Mouse (Mus musculus) testis, adult 2 months (tissue): Measurements from ENCODE around the gene Gm20388. TPM values are rescaled to one million over a fixed set of nuclear protein-coding genes. Genes with fewer than 3 reads are reported as not detected.
A peak's percentile ranks its signal among the peaks of the same experiment; 100 is the strongest.

Experiments used
- H3K27ac ChIP-seq: fragments of 200-500 bp; 2 replicates; pipeline ENCODE4 v1.5.1; 2012; ENCODE audit warnings: low read depth, low read length; ENCODE audit not compliant: control insufficient read depth, insufficient read depth
- H3K27me3 ChIP-seq: fragments of 200-500 bp; 2 replicates; pipeline ENCODE4 v1.6.1; 2012; ENCODE audit warnings: mild to moderate bottlenecking, low read length, moderate library complexity; ENCODE audit not compliant: control insufficient read depth, insufficient read depth
- H3K36me3 ChIP-seq: fragments of 200-500 bp; 2 replicates; pipeline ENCODE4 v1.6.1; 2012; ENCODE audit warnings: mild to moderate bottlenecking, low read length; ENCODE audit not compliant: control insufficient read depth, insufficient read depth
- H3K4me1 ChIP-seq: fragments of 200-500 bp; 2 replicates; pipeline ENCODE4 v1.6.1; 2012; ENCODE audit warnings: low read length; ENCODE audit not compliant: control insufficient read depth, insufficient read depth
- H3K4me3 ChIP-seq: fragments of 200-500 bp; 2 replicates; pipeline ENCODE4 v1.5.1; 2012; ENCODE audit warnings: low read depth, mild to moderate bottlenecking, low read length, moderate library complexity, mixed read lengths; ENCODE audit not compliant: control insufficient read depth
- CTCF ChIP-seq: fragments of 200-500 bp; IDR thresholded peaks from 2 replicates; pipeline ENCODE4 v1.5.1; 2012; ENCODE audit warnings: low read depth, mild to moderate bottlenecking, inconsistent platforms, low read length, moderate library complexity; ENCODE audit not compliant: control insufficient read depth, insufficient read depth, insufficient replicate concordance
- POLR2A ChIP-seq: fragments of 200-500 bp; IDR thresholded peaks from 2 replicates; pipeline ENCODE4 v1.6.1; 2012; ENCODE audit warnings: low read depth, mild to moderate bottlenecking, inconsistent platforms, low read length, moderate library complexity; ENCODE audit not compliant: control insufficient read depth
- polyA plus RNA-seq: library from polyadenylated mRNA; depleted of rRNA; stranded (reverse); fragments of >200 nt; gene quantifications from 2 replicates; pipeline ENCODE4 v1.2.3, GENCODE M21; 2012

Gene Gm20388
- polyA plus RNA-seq, 1 experiment = 5.6 TPM

DNA sequence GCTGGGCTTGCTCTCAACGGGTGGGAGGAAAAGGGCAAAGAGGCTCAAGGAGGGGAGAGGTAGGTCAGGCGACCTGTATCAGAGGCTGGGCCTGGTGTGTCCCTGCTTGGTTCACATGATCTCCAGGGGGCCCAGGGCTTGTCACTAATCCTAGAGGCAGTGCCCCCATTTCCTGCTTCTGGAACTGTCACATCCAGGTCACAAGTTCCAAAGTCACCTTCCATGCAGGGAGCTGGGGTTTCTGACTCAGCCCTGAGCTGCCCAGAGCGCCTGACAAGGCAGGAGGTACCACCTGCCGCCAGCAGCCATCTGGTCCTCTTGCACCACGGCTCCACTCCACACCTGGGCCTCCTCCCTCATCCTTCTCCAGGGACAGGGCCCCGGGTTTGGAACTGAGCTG, 473.1 kb downstream of the Gm20388 start:
- Histone ChIP-seq H3K27ac (no peak overlapping the region), H3K4me3 (no peak overlapping the region), H3K36me3 (no peaks in the 10 kb centered on the region), H3K27me3 (no peaks in the 10 kb centered on the region), H3K4me1 (no peaks in the 10 kb centered on the region)
- TF ChIP-seq CTCF = no peak
- no peak for TF ChIP-seq POLR2A

DNA sequence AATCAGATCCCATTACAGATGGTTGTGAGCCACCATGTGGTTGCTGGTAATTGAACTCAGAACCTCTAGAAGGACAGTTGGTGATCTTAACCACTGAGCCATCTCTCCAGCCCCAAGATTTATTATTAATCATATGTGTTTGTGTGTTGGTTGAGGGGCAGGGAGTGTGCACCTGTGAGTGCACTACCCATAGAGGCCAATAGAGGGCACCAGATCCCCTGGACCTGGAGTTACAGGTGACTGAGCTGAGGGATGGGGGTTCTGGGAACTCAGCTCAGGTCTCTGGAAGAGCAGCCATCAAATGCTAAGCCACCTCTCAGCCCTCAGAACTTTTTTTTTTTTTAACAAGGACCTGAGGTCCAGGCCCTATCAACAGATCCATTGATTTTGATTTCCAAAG, 474.1 kb downstream of the Gm20388 start:
- Histone ChIP-seq H3K36me3 (no peaks in the 10 kb centered on the region), H3K4me1 (no peaks in the 10 kb centered on the region)

DNA sequence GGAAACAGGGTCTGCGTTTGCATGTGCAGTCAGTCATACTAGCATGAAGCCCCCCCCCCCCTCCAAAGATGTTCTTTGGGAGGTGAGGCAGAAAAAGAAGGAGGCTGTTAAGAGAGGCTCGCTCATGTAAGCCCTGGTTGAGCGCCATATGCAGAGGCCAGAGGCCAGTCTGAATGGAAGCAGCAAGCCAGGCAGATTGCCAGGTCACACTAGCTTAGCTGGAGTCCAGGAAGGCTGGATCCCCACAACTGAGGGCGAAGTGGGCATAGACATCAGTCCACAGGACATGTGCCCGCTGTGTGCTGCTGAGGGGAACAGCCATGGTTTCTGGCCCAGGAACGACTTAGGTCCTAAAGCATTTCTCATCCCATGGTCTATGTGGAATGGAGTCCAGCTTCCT, 477.6 kb downstream of the Gm20388 start:
- Histone ChIP-seq H3K36me3 (no peaks in the 10 kb centered on the region), H3K4me1 (no peaks in the 10 kb centered on the region), H3K27me3 (no peaks in the 10 kb centered on the region), H3K27ac (no peak overlapping the region), H3K4me3 (no peak overlapping the region)
- TF ChIP-seq POLR2A (no peak), CTCF (no peak)

More for the DNA sequence above, 474.1 kb downstream of the Gm20388 start:
- TF ChIP-seq CTCF = peak; percentile 84; the same call in 1 of the 2 replicates
- no peak for TF ChIP-seq POLR2A
- Histone ChIP-seq H3K4me3 (no peak overlapping the region), H3K27ac (no peak overlapping the region), H3K27me3 (no peaks in the 10 kb centered on the region)

GRCm38 (mm10) chr8:120390598-120390997, 480.0 kb downstream of the Gm20388 start:
- Histone ChIP-seq H3K36me3 (no peaks in the 10 kb centered on the region), H3K27ac (no peak overlapping the region), H3K4me1 (no peaks in the 10 kb centered on the region), H3K27me3 (no peaks in the 10 kb centered on the region), H3K4me3 (no peak overlapping the region)
- TF ChIP-seq CTCF (no peak), POLR2A (no peak)

DNA sequence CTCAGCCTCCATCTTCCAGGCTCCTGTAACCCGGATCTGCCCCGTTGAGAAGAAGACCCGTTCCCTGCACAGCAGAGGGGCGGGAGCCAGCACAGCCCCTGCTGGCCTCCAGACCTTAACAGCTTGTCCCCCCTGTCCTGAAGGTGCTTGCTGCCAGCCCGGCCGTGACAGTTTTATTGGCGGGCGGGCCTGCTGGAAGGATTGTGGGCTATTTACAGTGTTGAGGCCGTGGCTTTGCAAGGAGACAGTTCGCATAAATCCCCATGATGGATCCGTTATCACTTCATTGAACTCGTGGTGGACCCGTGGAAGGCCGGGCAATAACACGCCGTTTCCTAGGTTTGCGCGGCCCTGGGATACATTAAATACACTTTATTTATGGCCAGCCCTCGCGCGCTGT, 481.2 kb downstream of the Gm20388 start:
- no peaks in the 10 kb centered on the region for H3K27me3 ChIP-seq
- H3K36me3 ChIP-seq = no peaks in the 10 kb centered on the region
- H3K4me3 ChIP-seq = no peak overlapping the region
- TF ChIP-seq POLR2A = no peak
- TF ChIP-seq CTCF = no peak
- H3K4me1 ChIP-seq = no peaks in the 10 kb centered on the region
- H3K27ac ChIP-seq = no peak overlapping the region

- no peaks in the 10 kb centered on the region for H3K27me3 ChIP-seq
- H3K4me1 ChIP-seq = no peaks in the 10 kb centered on the region
- no peak overlapping the region for H3K4me3 ChIP-seq
- no peak overlapping the region for H3K27ac ChIP-seq
- TF ChIP-seq CTCF (no peak), POLR2A (no peak)
- no peaks in the 10 kb centered on the region for H3K36me3 ChIP-seq
Measured at GRCm38 (mm10) chr8:120393085-120393484, 482.4 kb downstream of the Gm20388 start.

DNA sequence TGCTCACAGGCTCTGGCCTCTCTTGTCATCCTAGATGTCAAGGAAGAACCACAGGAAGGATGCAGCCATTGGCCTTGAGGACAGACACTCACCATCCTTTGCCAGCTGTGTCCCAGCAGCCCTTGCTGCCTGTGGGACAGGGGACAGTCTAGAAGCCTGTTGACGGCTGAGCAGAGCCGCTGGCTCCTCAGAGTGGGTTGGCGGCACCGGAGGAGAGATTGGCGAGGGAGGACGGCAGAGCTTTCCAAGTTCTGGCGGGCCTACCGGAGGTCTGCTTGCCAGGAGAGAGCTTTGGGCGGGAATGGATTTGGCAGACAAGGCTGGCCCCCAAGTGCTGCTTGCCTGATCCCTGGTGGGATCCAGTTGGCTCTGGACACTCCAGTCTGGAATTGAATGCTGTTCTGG, 483.2 kb downstream of the Gm20388 start:
- Histone ChIP-seq H3K4me1 (no peaks in the 10 kb centered on the region), H3K4me3 (no peak overlapping the region), H3K36me3 (no peaks in the 10 kb centered on the region), H3K27ac (no peak overlapping the region), H3K27me3 (no peaks in the 10 kb centered on the region)
- TF ChIP-seq POLR2A = no peak
- TF ChIP-seq CTCF = no peak

DNA sequence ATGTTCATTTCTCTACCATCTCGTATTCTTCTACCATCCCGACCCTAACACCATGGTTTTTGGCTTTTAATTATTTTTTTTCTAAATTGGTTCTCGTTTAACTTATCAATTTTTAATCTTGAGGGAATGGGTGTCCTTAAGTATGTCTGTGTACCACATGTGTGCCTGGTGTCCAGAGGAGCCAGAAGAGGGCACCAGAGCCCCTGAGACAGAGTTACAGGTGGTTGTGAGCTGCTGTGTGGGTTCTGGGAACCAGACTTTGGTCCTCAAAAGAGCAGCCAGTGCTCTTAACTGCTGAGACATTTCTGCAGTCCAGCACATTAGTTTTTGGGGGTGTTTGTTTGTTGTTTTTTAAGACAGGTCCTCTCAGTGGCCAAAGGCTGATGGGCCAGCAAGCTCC, 485.3 kb downstream of the Gm20388 start:
- H3K36me3 ChIP-seq = no peaks in the 10 kb centered on the region
- TF ChIP-seq POLR2A (no peak), CTCF (no peak)
- H3K4me3 ChIP-seq = no peak overlapping the region
- no peaks in the 10 kb centered on the region; the same call in 1 of the 2 replicates for H3K4me1 ChIP-seq
- no peak overlapping the region for H3K27ac ChIP-seq
- no peaks in the 10 kb centered on the region for H3K27me3 ChIP-seq
